Mouse (Mus musculus) cortical plate, adult 2 months (tissue): ENCODE results near the gene Crxos. TPM values are rescaled to one million over a fixed set of nuclear protein-coding genes. Genes with fewer than 3 reads are reported as not detected.
"Not testable (repeated sequence)": the region's sequence is repeated elsewhere in the genome, so short reads cannot be mapped to it uniquely, and the experiment has no call there.

Experiments
- H3K27ac ChIP-seq: fragments of 200-500 bp; 2 replicates; pipeline ENCODE4 v1.5.1; 2012; ENCODE audit warnings: low read length, control low read depth, inconsistent platforms; ENCODE audit not compliant: insufficient read depth
- H3K4me1 ChIP-seq: fragments of 200-500 bp; 2 replicates; pipeline ENCODE4 v1.6.1; 2011; ENCODE audit warnings: low read length; ENCODE audit not compliant: control insufficient read depth, insufficient read depth
- H3K4me3 ChIP-seq: fragments of 200-500 bp; 2 replicates; pipeline ENCODE4 v1.5.1; 2011; ENCODE audit warnings: mild to moderate bottlenecking, low read length, control low read depth; ENCODE audit not compliant: insufficient read depth
- CTCF ChIP-seq: fragments of 200-500 bp; IDR thresholded peaks from 2 replicates; pipeline ENCODE4 v1.5.1; 2011; ENCODE audit warnings: mild to moderate bottlenecking, control low read depth, low read length; ENCODE audit not compliant: insufficient read depth; ENCODE audit errors: extremely low read depth
- POLR2A ChIP-seq: fragments of 200-500 bp; IDR thresholded peaks from 2 replicates; pipeline ENCODE4 v1.6.1; 2011; ENCODE audit warnings: mild to moderate bottlenecking, low read length, control low read depth; ENCODE audit not compliant: insufficient read depth; ENCODE audit errors: extremely low read depth
- polyA plus RNA-seq: library from polyadenylated mRNA; depleted of rRNA; stranded (reverse); fragments of >200 nt; gene quantifications from 2 replicates; pipeline ENCODE4 v1.2.3, GENCODE M21; 2012

The Crxos gene
- polyA plus RNA-seq, 1 experiment = 0.27 TPM

DNA sequence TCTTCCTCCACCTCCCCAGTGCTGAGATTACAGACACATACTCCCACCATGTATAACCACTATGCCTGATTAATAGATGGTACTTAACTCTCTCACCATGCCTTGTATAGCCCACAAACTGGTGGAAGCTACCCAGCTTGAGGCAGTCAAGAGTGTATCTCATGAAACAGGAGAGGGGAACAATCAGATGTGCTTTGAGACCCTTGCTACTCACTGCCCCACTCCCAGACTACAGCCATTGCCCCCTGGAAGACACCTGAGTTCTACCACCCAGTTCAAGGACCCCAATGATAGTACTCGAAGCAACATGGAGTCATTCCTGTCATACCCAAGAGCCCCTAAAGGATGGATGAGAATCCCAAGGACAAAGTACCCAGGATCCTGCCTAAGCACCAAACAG lies 24.2 kb downstream of the Crxos start:
- H3K4me1 ChIP-seq = no peaks in the 10 kb centered on the region
- no peak overlapping the region for H3K27ac ChIP-seq
- TF ChIP-seq CTCF (no peak), POLR2A (no peak)
- H3K4me3 ChIP-seq = no peak overlapping the region

DNA sequence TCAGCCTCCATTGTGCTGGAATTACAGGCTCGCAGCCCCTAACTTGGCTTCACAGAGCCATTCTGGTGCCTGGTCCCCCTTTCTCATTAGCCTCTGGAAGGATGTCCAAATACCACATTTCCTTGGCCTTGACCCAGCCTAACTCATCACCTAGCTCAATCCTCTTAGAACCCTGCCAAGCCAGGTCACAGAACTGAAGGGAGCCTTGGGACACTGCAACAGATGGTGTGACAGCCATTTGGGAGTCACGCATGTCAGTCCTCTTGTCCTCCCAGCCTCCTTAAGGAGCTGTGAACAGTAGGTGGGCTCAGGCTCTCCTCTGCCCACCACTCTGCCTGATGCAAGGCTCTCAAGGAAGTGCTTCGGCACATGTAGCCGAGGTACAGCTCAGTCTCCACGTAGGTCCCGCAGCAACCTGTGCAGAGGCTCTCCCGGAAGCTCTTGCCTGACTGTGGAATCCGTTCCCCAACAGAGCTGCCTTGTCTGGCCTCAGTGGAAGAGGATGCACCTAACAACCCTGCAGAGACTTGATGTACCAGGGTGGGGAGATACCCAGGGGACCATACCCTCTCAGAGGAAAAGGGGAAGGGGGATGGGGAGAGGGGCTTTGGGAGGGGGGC lies 25.7 kb downstream of the Crxos start:
- TF ChIP-seq CTCF (no peak), POLR2A (no peak)
- H3K27ac ChIP-seq = no peak overlapping the region
- no peaks in the 10 kb centered on the region for H3K4me1 ChIP-seq
- H3K4me3 ChIP-seq = no peak overlapping the region

DNA sequence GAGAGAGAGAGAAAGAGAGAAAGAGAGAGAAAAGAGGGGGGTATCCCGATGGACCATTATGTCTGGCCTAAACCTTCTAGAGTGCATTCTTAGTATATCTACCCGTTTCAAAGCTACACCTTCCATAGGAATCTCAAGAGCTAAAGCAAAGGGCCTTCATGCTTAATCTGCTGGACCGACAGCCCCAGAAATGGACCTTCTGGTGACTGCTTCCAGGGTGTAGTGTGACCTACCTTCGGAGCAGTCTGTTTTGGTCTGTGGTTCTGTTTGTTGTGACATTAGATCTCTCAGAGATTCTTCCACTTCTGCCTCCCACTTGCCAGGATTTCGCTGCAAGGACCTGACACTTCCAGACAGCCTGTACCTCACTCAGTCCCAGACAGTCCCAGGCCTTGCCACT lies 28.1 kb downstream of the Crxos start:
- Histone ChIP-seq H3K27ac (no peak overlapping the region), H3K4me3 (no peak overlapping the region), H3K4me1 (no peaks in the 10 kb centered on the region)
- no peak for TF ChIP-seq CTCF
- no peak for TF ChIP-seq POLR2A

DNA sequence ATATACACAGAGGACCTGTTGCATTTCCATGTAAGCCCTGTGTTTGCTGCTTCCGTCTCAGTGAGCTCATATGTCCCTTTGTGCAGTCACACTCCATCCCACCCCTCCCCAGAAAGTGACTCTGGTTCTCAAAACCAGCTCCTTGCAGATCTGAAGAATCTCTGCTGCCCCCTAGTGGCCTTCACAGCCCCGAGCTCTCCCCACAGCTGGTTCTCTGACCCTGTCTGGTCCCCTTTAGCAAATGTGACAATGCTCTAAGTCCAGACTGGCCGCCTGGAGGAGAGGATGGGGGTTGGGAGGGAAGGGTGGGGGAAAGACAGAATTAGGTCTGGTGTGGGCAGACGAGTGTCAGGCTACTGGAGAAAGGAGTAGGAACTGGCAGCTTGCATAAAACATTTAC lies 29.8 kb downstream of the Crxos start:
- Histone ChIP-seq H3K27ac (no peak overlapping the region), H3K4me3 (no peak overlapping the region), H3K4me1 (no peaks in the 10 kb centered on the region)
- TF ChIP-seq CTCF (peak; percentile 57), POLR2A (no peak)

DNA sequence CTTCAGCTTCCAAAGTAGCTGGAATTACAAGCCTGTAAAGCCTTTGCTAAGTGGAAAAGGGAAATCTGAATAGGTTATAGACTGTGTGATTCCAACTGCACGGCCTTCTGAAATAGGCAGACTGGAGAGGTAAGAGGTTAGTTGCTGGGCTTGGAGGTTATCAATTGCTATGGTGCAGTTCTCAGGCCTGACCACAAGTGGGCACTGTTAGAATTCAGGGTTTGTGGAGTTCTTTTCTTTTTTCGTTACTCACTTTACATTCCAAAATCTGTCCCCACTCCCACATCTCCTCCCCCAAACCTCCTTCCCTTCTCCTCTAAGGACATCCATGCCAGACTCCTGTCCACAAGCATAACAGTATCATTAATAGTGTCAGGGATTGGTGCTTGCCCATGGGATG lies 31.8 kb downstream of the Crxos start:
- no peak overlapping the region for H3K27ac ChIP-seq
- TF ChIP-seq POLR2A = no peak
- peak; percentile 55; the same call in 1 of the 2 replicates for TF ChIP-seq CTCF
- no peak overlapping the region for H3K4me3 ChIP-seq

DNA sequence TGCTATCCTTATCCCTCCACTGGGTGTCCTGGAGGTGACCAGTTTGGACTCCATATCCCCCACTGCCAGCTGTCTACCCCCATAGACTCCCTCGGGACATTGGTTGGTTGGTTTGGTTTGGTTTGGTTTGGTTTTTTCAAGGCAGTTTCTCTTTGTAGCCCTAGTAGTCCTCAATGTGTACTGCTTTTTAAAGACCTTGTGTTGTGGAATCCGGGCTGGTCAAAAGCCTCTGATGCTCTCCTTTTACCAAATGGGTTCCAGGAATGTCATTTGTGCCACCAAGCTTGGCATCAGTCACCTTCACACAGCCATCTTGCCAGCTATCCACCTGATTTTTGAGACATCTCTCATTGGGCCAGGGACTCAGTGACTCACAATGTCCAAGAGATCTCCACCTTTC lies 32.3 kb downstream of the Crxos start:
- Histone ChIP-seq H3K27ac (no peak overlapping the region), H3K4me3 (no peak overlapping the region), H3K4me1 (no peaks in the 10 kb centered on the region)
- TF ChIP-seq CTCF (no peak), POLR2A (no peak)

More for the DNA sequence above, 31.8 kb downstream of the Crxos start:
- H3K4me1 ChIP-seq = no peaks in the 10 kb centered on the region

DNA sequence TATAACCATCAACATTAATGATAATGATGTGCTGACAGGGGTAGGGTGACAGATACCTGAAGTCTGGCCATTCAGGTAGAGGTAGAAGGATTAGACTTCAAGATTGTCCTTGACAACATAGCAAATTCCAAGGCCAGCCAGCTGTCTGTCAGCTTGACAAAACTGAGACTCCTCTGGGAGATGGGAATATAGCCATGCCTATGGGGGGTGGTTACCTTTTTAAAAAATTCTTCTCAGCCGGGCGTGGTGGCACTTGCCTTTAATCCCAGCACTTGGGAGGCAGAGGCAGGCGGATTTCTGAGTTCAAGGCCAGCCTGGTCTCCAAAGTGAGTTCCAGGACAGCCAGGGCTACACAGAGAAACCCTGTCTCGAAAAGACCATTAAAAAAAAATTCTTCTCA lies 33.3 kb downstream of the Crxos start:
- not testable (repeated sequence) for H3K4me1 ChIP-seq, H3K4me3 ChIP-seq, H3K27ac ChIP-seq

DNA sequence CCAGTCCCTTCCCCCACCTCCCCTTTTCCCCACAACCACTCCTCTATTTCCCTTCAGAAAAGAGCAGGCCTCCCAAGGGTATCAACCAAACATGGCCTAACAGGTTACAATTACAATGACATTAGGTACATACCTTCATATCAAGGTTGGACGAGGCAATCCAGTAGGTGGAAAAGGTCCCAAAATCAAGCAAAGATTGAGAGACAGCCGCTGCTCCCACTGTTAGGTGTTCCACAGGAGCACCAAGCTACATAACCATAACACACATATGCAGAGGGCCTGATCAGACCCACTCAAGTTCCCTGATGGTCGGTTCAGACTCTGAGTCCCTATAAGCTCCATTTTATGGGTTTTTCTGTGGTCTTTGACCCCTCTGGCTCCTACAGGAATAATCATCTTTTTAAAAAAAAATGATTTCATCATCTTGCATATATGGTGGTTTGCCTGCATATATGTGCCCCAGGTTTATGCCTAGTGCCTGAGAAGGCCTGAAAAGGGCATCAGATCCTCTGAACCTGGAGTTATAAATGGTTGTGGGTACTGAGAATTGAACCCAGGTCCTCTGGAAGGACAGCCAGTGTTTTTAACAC lies 33.8 kb downstream of the Crxos start:
- H3K4me1 ChIP-seq = peaks cover 2% of the 10 kb centered on the region; the same call in 1 of the 2 replicates
- TF ChIP-seq POLR2A = no peak

DNA sequence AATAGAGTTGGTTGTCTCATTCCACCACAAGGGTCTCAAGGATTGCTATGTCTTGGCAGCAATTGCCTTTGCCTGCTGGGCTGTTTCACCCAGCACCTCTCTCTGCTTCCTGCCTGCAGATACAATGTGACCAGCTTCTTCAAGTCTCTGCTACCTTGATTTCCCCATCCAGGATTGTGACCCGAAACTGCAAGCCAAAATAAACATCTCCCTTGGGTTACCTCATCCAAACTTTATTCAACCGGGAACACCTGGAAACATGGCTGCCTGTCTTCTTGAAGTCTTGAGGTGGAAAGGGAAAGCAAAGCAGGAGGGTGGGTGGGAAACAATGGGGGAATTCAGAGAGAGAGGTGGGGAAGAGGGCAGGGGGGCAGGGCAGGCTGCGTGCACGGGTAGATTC lies 34.6 kb downstream of the Crxos start:
- no peak overlapping the region for H3K27ac ChIP-seq
- H3K4me1 ChIP-seq = peaks cover 2% of the 10 kb centered on the region; the same call in 1 of the 2 replicates
- no peak for TF ChIP-seq CTCF
- no peak for TF ChIP-seq POLR2A
- H3K4me3 ChIP-seq = no peak overlapping the region

More for the DNA sequence above, 33.8 kb downstream of the Crxos start:
- Histone ChIP-seq H3K27ac (no peak overlapping the region), H3K4me3 (no peak overlapping the region)

DNA sequence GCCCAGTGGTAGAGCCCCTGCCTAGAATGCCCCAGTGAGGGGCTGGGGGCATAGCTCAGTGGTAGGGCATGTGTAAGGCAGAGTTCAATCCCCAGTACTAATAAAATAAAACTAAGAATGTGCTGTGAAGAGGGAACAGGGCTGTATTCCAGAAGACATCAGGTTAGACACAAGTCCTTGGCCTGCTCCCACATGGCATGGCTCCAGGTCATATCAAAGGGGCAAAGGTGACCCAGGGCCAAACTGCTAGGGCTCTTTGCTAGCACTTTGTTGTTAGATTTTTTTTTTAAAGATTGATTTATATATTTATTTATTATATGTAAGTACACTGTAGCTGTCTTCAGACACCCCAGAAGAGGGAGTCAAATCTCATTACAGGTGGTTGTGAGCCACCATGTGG lies 36.0 kb downstream of the Crxos start:
- Histone ChIP-seq H3K4me3 (no peak overlapping the region), H3K4me1 (peaks cover 2% of the 10 kb centered on the region; the same call in 1 of the 2 replicates), H3K27ac (no peak overlapping the region)
- TF ChIP-seq POLR2A = no peak
- TF ChIP-seq CTCF = no peak

DNA sequence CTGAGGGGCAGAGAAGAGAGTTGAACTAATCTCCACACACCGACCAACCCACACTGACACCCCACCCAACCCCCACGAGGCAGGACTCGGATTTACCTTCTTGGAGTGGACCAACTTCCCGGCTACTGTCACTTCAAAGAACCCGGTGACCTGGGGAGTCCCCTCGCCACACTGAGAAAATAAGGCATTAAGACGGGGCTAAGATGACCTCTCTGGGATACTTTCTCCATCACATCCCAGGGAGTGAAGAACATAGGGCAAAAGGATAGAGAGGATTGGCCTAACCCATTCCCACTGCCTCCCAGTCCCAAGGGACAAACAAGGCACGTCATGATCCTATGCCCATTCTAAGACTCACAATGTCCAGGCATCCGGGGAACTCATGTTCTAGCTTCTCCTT lies 37.5 kb downstream of the Crxos start:
- Histone ChIP-seq H3K4me1 (peaks cover 2% of the 10 kb centered on the region; the same call in 1 of the 2 replicates), H3K4me3 (peak overlapping the region; percentile 90), H3K27ac (no peak overlapping the region)
- TF ChIP-seq POLR2A = no peak
- no peak for TF ChIP-seq CTCF
